Mouse (Mus musculus) C2C12 (cell line): ENCODE measurements around the gene Bsdc1.

Experiments
- CTCF ChIP-seq: IDR thresholded peaks from one replicate; pipeline ENCODE4 v1.5.1; 2011; ENCODE audit not compliant: control insufficient read depth, insufficient read depth, insufficient read length
- USF1 ChIP-seq: IDR thresholded peaks from one replicate; pipeline ENCODE4 v1.6.1; 2011; ENCODE audit warnings: low read depth, mild to moderate bottlenecking, control low read depth, moderate library complexity

- TF ChIP-seq USF1 = no peak
- no peak for TF ChIP-seq CTCF
These were observed 14.7 kb downstream of the Bsdc1 start for GRCm38 (mm10) chr4:129476047-129476446.
